Mouse (Mus musculus) right cerebral cortex, postnatal 10 days (tissue): Measurements from ENCODE around the gene Smarcc1.

Source experiments
- DNase-seq, 2 experiments: peaks; one replicate each; pipeline ENCODE4 v3.0.0; 2021; ENCODE audit warnings: low spot score in 2 of 2

The Smarcc1 gene

DNA sequence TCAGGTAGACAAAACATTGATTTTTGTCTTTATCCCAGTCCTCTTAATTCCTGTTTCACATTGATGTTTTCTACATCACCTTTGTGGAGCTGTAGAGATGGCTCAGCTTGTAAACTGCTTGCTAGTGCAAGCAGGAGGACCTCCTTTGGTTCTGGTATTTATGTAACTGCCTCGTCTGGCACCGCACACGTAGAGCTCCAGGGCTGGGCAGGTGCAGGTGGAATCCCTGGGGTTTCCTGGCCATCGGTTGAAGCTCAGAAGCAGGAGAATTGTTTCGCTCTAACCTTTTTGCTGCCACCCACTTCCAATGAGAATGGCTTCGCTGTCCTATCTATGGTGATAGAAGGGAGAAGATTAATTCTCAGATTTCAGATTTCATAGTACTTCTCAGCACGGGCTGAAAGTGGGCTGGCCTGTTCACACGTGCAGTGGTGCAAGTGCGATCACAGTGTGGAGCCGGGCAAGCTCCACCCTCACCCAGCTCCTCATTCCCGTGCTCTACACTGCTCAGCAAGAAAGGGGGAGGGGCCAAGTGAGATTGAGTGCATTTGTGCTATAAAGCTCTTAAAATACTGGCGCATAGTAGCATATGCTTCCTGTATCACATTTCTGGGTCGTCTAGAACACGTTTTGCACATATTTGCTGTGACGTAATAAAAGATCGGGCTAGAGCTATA lies 113.0 kb downstream of the Smarcc1 start:
- peak; percentile 50 to 63 for DNase-seq

DNA sequence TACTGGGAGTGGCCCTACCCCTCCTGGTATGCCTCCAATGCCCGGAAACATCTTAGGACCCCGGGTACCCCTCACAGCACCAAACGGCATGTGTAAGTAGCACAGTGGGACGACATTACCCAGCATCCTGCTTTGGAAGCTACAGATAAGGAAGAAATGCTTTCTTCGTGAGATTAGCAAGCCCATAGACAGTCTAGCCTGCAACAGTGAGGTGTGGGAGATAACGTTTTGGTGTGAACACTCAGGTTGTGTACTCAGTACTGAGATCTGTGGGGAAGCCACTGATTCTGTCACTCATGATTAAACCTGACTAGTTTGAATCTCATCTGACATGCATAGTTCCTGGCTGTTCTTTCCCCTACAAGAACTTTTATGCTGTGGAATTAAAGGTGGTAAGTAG lies 117.5 kb downstream of the Smarcc1 start:
- DNase-seq = no peak

GRCm38 (mm10) chr9:110243221-110243833 lies 125.8 kb downstream of the Smarcc1 start, which contains the start of gene Cspg5:
TSS of gene Cspg5 (plus strand) at chr9:110243783.
- DNase-seq = peak in 1 of 2 experiments; percentile 50

DNA sequence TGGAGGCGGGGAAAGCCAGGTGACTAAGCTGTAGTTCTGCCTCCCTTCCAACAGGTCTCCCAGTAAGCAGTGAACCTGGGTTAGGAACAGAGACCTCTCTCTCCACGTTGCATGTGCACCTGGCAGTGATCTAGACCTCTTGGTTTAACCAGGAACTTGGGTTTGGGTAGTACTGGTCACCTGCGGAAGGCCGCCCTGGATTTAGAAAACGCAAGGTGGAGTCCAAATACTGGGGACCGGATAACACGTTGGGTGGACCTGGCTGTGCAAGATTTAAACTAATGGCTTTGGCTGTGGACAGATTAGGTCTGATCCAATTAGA lies 127.0 kb downstream of the Smarcc1 start:
- no peak for DNase-seq

DNA sequence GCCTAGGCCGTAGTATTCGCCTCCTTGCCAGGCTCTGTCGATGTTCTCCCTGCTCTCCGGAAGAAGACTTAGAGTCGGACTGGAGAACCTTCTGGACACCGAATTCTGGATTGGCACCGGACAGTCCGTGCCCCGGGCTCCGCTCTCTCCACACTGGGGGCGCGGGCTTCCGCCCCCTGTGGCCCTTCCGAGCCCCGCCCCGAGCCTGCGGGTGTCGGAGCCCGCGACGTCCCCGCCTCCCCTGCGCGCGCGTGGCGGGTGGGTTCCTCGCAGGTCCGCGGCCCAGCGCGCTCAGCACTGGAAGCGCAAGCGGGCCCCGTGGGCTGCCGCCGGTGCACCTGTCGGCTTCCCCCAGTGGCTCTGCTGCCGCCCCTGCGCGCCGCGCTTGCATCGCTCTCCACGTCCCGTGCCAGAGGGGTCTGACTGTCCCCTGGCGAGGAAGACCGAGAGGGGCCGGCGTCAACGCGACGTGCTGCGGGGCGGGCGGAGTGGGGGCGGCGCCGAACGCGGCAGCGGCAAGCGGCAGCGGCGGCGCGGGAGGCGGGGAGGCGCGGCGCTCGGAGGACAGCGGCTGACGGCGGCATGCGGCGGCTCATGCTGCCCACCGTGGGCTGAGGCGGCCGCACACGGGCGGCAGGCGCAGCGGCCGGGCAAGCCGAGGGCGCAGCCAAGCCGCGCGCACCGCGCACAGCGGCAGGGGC lies 127.5 kb downstream of the Smarcc1 start:
- peak; percentile 86 to 88 for DNase-seq

GRCm38 (mm10) chr9:110245590-110246320 lies 128.2 kb downstream of the Smarcc1 start:
- peak; percentile 86 to 89 for DNase-seq

DNA sequence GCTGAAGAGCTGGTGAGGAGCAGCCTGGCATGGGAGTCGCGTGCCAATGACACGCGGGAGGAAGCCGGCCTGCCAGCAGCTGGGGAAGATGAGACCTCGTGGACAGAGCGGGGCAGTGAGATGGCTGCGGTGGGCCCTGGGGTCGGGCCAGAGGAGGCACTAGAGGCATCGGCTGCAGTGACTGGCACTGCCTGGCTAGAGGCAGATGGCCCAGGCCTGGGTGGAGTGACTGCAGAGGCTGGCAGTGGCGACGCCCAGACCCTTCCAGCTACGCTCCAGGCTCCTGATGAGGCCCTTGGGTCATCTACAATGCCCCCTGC lies 128.8 kb downstream of the Smarcc1 start:
- DNase-seq = no peak

DNA sequence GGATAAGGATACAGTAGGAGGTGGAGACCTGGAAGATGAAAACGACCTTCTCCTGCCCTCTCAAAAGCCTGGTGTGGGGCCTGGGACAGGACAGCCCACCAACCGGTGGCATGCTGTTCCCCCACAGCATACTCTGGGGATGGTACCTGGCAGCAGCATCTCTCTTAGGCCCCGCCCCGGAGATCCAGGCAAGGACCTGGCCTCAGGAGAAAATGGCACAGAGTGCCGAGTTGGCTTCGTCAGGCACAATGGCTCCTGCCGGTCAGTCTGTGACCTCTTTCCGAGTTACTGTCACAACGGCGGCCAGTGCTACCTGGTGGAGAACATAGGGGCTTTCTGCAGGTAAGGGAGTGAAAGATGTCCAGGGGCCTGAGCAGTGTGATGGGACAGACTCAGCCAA lies 129.5 kb downstream of the Smarcc1 start:
- peak in 1 of 2 experiments; percentile 48 for DNase-seq

GRCm38 (mm10) chr9:110248861-110249260 lies 131.4 kb downstream of the Smarcc1 start:
- DNase-seq = no peak

DNA sequence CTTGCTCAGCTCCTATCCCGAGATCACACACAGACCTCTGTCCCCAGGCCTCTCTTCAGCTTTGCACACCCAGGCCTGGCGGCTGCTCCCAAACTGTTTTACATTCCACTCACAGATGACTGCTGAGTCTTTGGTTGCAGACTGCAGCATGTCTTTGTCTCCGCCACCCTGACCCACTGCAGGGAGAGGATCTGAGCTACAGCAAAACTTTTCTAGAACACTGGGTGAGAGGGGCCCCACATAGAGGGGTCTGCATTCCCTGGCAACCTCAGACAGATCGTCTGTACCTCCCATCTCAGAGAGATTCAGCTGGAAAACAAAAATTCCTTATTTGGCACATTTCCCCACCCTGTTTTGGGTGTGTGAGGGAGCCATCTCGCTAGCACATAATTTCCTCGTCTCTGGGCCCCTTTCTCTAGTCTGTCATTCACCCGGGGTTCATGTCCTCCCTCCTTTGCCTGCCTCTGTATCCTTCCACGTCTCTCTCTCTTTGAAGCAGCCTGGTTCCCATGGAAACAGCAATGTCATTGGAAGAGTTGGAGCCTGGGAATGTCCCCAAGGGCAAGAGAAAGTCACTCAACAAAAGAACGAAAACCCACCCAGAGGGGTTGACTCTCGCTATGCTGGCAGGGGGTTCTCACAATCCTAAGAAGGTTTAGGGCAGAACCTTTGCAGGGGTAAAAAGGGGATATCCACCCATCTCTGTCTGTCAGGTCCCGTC lies 132.5 kb downstream of the Smarcc1 start:
- peak; percentile 84 to 89 for DNase-seq

DNA sequence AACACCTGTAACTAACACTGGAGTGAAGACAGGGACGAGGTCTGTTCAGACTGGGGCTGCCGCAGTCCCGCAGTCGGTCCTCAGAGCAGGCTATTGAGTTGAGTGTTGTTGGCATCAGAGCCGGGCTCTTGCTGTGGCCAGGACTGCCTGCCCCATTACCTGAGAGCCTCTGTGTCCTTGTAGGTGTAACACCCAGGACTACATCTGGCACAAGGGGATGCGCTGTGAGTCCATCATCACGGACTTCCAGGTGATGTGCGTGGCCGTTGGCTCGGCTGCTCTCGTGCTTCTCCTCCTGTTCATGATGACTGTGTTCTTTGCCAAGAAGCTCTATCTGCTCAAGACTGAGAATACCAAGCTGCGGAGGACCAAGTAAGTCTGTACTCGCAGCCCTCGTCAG lies 133.3 kb downstream of the Smarcc1 start:
- DNase-seq = peak in 1 of 2 experiments; percentile 53

- DNase-seq = peak in 1 of 2 experiments; percentile 54
Measured at GRCm38 (mm10) chr9:110255407-110256019, 138.0 kb downstream of the Smarcc1 start.

GRCm38 (mm10) chr9:110258646-110259045 lies 141.1 kb downstream of the Smarcc1 start:
- DNase-seq = no peak

DNA sequence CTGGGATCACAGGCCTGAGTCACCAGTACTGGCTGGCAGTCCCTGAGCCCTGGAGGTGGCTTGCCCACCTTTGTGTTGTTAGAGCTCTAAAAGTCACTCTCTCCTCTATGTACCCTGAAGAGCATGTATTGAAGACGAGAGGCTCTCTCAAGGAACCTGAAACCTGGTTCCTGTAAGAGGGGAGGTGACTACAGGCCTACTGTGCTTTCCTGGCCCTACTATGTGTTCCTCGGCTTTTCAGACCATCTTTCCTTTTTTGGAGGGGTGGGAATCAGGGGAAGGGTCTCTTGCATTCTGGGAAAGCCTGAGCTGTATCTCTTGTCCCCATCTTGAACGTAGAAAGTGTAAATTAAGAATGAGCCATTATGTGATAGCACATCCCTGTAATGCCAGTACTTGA lies 141.6 kb downstream of the Smarcc1 start:
- no peak for DNase-seq

DNA sequence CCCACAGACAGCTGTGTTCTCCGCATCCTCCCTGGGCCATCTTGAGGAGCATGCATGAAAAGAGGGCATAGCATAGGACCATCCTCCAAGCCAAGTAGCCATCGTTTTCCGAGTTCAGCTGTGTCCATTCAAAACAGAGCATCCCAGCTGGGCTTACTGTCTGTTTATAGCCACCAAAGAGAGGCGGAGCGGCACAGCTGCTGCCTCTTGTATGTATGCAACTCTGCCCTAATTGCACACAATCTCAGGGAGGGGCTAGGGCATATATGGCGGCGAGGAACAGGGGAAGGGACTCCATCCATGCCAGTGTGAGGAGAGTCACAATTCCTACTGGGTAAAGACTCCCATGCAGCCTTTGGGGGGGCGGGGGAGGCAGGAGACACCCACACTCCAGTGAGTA lies 145.7 kb downstream of the Smarcc1 start:
- peak in 1 of 2 experiments; percentile 48 for DNase-seq

- DNase-seq = no peak
Measured at GRCm38 (mm10) chr9:110264991-110265390, 147.5 kb downstream of the Smarcc1 start.

- DNase-seq = peak in 1 of 2 experiments; percentile 46
Measured at GRCm38 (mm10) chr9:110268416-110268815, 150.9 kb downstream of the Smarcc1 start.

DNA sequence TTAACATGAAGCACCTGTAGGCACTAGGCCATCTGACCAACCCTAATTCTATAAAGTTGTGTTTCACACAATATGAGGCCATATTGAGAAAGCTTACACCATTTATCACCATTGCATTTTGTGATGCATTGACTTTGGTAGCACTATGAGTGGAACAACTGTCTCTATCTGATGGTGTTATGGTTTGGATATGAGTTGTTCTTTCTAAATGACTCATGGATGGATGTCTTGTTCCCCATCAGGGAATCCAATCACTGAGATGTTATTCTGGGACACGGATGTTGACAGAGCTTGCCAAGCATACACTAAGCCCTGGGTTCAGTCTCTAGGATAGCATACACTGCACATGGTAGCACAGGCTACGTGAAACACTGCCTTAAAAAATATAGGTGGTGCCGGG lies 154.8 kb downstream of the Smarcc1 start:
- DNase-seq = no peak

DNA sequence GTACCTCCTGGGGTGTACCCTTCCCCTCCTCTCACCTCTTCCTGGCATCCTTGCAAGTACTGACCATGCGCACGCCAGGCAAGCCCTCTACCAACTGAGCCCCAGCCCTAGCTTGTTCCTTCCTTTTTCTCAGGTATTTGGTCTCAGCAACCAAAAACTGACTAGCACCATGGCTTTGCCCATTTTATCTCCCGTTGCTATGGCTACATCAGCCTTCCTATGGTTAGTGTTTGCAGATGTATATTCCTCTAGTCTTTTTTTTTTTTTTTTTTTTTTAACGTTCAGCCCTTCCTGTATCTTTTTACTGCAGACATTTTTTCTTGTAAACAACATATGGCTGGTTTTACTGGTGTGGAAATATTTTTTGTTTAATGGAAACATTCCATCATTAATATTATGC lies 156.0 kb downstream of the Smarcc1 start:
- DNase-seq = peak in 1 of 2 experiments; percentile 52

GRCm38 (mm10) chr9:110275882-110276281 lies 158.4 kb downstream of the Smarcc1 start:
- no peak for DNase-seq

DNA sequence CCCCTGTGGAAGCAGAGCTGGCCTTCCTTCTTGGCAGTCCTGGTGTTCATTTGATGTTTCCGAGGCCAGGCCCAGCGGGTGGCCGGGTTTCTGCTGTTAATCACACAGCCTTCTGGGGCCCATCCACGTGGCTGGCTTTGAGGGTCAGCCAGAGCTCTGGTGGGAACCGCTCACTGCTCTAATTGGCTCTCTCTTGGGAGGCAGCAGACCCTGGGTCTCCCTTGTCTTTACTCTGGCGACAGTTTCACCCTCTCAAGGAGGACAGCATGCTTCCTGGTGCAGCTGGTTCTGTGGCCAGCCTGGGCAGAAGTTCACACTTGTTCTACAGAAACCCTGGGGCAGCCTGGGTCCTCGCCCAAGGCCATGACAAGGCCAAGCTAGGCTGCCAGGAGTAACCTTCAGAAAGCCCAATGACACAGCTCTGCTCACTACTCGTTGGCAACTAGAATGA lies 159.9 kb downstream of the Smarcc1 start:
- peak; percentile 87 to 92 for DNase-seq
